ENCODE assay signal across 9 mouse cellular contexts in the genomic region with DNA sequence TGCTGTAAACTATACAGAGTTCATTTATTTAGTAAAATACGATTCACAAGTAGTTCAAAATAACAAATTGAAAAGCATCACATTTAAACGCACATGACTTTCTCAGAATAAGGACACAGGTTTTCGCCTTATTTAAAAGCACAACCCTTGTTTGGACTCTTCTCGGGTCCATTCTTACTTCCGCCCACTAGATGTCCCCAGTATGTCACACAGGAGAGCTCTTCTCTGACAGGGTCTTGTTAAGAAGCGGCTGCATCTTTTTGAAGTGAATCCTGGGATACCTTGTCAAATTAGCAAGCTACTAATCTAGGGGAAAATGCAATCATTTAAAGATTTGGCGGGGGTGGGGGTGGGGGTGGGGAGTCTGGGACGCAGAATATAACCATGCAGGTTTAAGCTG.
DNase-seq lines count a peak whose midpoint lies in the region; ATAC-seq and TF ChIP-seq lines count a peak whose summit lies in the region.
"Had no signal": no experiment of that assay in that cellular context is flagged by ENCODE, and none has a peak within 500 bp of the region (broad histone marks: within the 10 kb centered on the region; RNA-seq: fewer than 3 reads in every experiment).

No protein-coding gene starts in this region.

- no peak overlapping the region for H3K27ac ChIP-seq in lung, postnatal 0 days (ENCODE audit: low read length)
- H3K27ac ChIP-seq in hindbrain, embryonic 10.5 days, result no peak overlapping the region
- H3K27ac ChIP-seq in midbrain, embryonic 16.5 days (ENCODE audit: low read length), result no peak overlapping the region
- H3K27ac ChIP-seq: macrophage had no signal

- H3K4me1 ChIP-seq in lung, postnatal 0 days (ENCODE audit: insufficient read depth, low read depth, low read length), result no peaks in the 10 kb centered on the region
- H3K4me1 ChIP-seq in hindbrain, embryonic 10.5 days (replicated peaks), result peaks cover 9% of the 10 kb centered on the region; the same call in 1 of the 2 replicates
- peaks cover 2% of the 10 kb centered on the region for H3K4me1 ChIP-seq in midbrain, embryonic 16.5 days (ENCODE audit: control insufficient read depth, insufficient read depth, low read length)

- no peaks in the 10 kb centered on the region for H3K36me3 ChIP-seq in lung, postnatal 0 days (ENCODE audit: insufficient read depth, low read length)
- H3K36me3 ChIP-seq in hindbrain, embryonic 10.5 days, result no peaks in the 10 kb centered on the region
- H3K36me3 ChIP-seq in midbrain, embryonic 16.5 days (ENCODE audit: control insufficient read depth, insufficient read depth, low read length), result no peaks in the 10 kb centered on the region

- H3K4me2 ChIP-seq in lung, postnatal 0 days (replicated peaks; ENCODE audit: low read depth, low read length), result no peak overlapping the region
- peak overlapping the region; percentile 46 for H3K4me2 ChIP-seq in midbrain, embryonic 16.5 days (ENCODE audit: low read length)

- H3K9me3 ChIP-seq in lung, postnatal 0 days (ENCODE audit: low read length), result no peaks in the 10 kb centered on the region
- no peaks in the 10 kb centered on the region for H3K9me3 ChIP-seq in hindbrain, embryonic 10.5 days
- no peaks in the 10 kb centered on the region for H3K9me3 ChIP-seq in midbrain, embryonic 16.5 days (replicated peaks; ENCODE audit: control insufficient read depth, low read length, poor library complexity, severe bottlenecking)

- H3K4me3 ChIP-seq in lung, postnatal 0 days (ENCODE audit: low read depth, low read length), result no peak overlapping the region
- H3K4me3 ChIP-seq in hindbrain, embryonic 10.5 days, result no peak overlapping the region
- H3K4me3 ChIP-seq in midbrain, embryonic 16.5 days (ENCODE audit: low read depth, low read length), result no peak overlapping the region

- TF ChIP-seq EP300 in lung, postnatal 0 days (IDR thresholded peaks at IDR 0.05), result no peak

- H3K27me3 ChIP-seq in lung, postnatal 0 days (replicated peaks; ENCODE audit: insufficient read depth, low read length), result no peaks in the 10 kb centered on the region
- H3K27me3 ChIP-seq in hindbrain, embryonic 10.5 days (ENCODE audit: insufficient read depth, poor library complexity, severe bottlenecking), result no peaks in the 10 kb centered on the region
- H3K27me3 ChIP-seq in midbrain, embryonic 16.5 days (ENCODE audit: control insufficient read depth, insufficient read depth, low read depth, low read length), result no peaks in the 10 kb centered on the region

- peak; percentile 17 for DNase-seq in adrenal gland, postnatal 10 days
- no peak for DNase-seq in adrenal gland, adult 18-20 months (ENCODE audit: low spot score in 2 of 2)
- peak; percentile 74 for DNase-seq in lung, postnatal 0 days (ENCODE audit: low spot score)
- no peak for DNase-seq in lung, postnatal 25 days (ENCODE audit: low spot score)
- peak; percentile 27 for DNase-seq in hindbrain, embryonic 10.5 days (ENCODE audit: low spot score)
- no peak for DNase-seq in right cerebral cortex, postnatal 36 days (ENCODE audit: low spot score in 2 of 2)
- no peak for DNase-seq in urinary bladder, postnatal 10 days (ENCODE audit: low spot score)

- peak; percentile 69 for TF ChIP-seq CTCF in lung, postnatal 0 days (IDR thresholded peaks at IDR 0.05)

- no peak for ATAC-seq in lung, postnatal 0 days
- peak; percentile 84 for ATAC-seq in midbrain, embryonic 16.5 days

- WGBS in lung, postnatal 0 days, result 7% methylated on average over 8 of the region's 8 CpGs
- WGBS in hindbrain, embryonic 10.5 days, result 8% methylated on average over 8 of the region's 8 CpGs
- 5% methylated on average over 8 of the region's 8 CpGs for WGBS in midbrain, embryonic 16.5 days

- H3K9ac ChIP-seq in lung, postnatal 0 days (replicated peaks; ENCODE audit: low read depth), result no peak overlapping the region
- no peak overlapping the region for H3K9ac ChIP-seq in midbrain, embryonic 16.5 days (ENCODE audit: low read depth, low read length)

Comparison
In these comparisons a context has a peak if more than half of its experiments do, and no peak if none do; other contexts are left out.
1. DNase-seq: peak in adrenal gland, postnatal 10 days (single experiment), lung, postnatal 0 days (single experiment) and hindbrain, embryonic 10.5 days (single experiment); none in adrenal gland, adult 18-20 months (0 of 2), lung, postnatal 25 days (single experiment), right cerebral cortex, postnatal 36 days (0 of 2) and urinary bladder, postnatal 10 days (single experiment).